Mouse (Mus musculus) liver, embryonic 14.5 days (tissue): ENCODE results near the gene Cyp4f37. TPM values are rescaled to one million over a fixed set of nuclear protein-coding genes. Genes with fewer than 3 reads are reported as not detected.

Experiments
- ATAC-seq: fragments of 200-750 bp; cut with Nextera tagmentation; 2 replicates; pipeline ENCODE4 v1.8.0; 2017; ENCODE audit warnings: moderate number of reproducible peaks, mild to moderate bottlenecking, moderate library complexity; ENCODE audit not compliant: insufficient read depth
- DNase-seq, 3 experiments: peaks; one replicate each; pipeline ENCODE4 v3.0.0-alpha.2; 2012 to 2013; ENCODE audit warnings: low read depth in 3 of 3, low spot score in 3 of 3
- H3K27ac ChIP-seq: fragments of 300-500 bp; sonication (generic); 2 replicates; pipeline ENCODE4 v1.5.1; 2014; ENCODE audit warnings: moderate library complexity, mild to moderate bottlenecking, control low read depth, inconsistent platforms
- H3K27me3 ChIP-seq: fragments of 300-500 bp; sonication (generic); 2 replicates; pipeline ENCODE4 v1.6.1; 2014; ENCODE audit warnings: mild to moderate bottlenecking, low read length, moderate library complexity; ENCODE audit not compliant: control insufficient read depth, insufficient read depth
- H3K36me3 ChIP-seq: fragments of 300-500 bp; sonication (generic); replicated peaks from 2 replicates; pipeline ENCODE4 v1.6.1; 2014; ENCODE audit warnings: low read depth; ENCODE audit not compliant: control insufficient read depth, insufficient read depth
- H3K4me1 ChIP-seq, 2 experiments: fragments of 200-500 bp in 1 of 2; fragments of 300-500 bp in 1 of 2; sonication (generic) in 1 of 2; replicated peaks; 2 replicates each; pipeline ENCODE4 v1.6.1; 2012 to 2014; ENCODE audit warnings: antibody characterized with exemption in 1 of 2, inconsistent platforms in 1 of 2, low read length in 1 of 2; ENCODE audit not compliant: control insufficient read depth in 2 of 2, insufficient read depth in 2 of 2
- H3K4me2 ChIP-seq: fragments of 300-500 bp; sonication (generic); 2 replicates; pipeline ENCODE4 v1.6.1; 2014; ENCODE audit warnings: low read depth, mild to moderate bottlenecking, control low read depth, moderate library complexity
- H3K4me3 ChIP-seq, 2 experiments: fragments of 200-500 bp in 1 of 2; fragments of 300-500 bp in 1 of 2; sonication (generic) in 1 of 2; 2 replicates each; pipeline ENCODE4 v1.5.1; 2012 to 2014; ENCODE audit warnings: low read depth in 2 of 2, low read length in 2 of 2, mild to moderate bottlenecking in 2 of 2, control low read depth in 1 of 2, inconsistent platforms in 1 of 2, moderate library complexity in 1 of 2; ENCODE audit not compliant: insufficient read depth in 1 of 2
- H3K9ac ChIP-seq: fragments of 300-500 bp; sonication (generic); replicated peaks from 2 replicates; pipeline ENCODE4 v1.6.1; 2014; ENCODE audit warnings: mild to moderate bottlenecking, control low read depth, moderate library complexity
- H3K9me3 ChIP-seq: fragments of 300-500 bp; sonication (generic); 2 replicates; pipeline ENCODE4 v1.6.1; 2016; ENCODE audit warnings: low read length, mixed read lengths; ENCODE audit not compliant: control insufficient read depth
- CTCF ChIP-seq: IDR thresholded peaks from 2 replicates; pipeline ENCODE4 v1.5.1; 2016; ENCODE audit warnings: antibody characterized with exemption, low read depth, control low read depth
- EP300 ChIP-seq: IDR thresholded peaks from 2 replicates; pipeline ENCODE4 v1.6.1; 2016; ENCODE audit warnings: antibody characterized with exemption, low read depth
- WGBS: fragments of 180-500 bp; shearing (Covaris S2); extraction: QIAGEN DNeasy Blood & Tissue Kit; methylation state at CpG from one replicate; pipeline ENCODE4 v1.1.7; 2014; ENCODE audit not compliant: insufficient replicate concordance; 5-methylcytosine and 5-hydroxymethylcytosine counted together
- polyA plus RNA-seq, 2 experiments: library from polyadenylated mRNA; depleted of rRNA in 1 of 2; stranded (reverse) in 1 of 2; unstranded in 1 of 2; fragments of >200 nt; fragmentation: Nextera tagmentation in 1 of 2; extraction: Ambion mirVana in 1 of 2; gene quantifications; 2 replicates each; pipeline versions ENCODE4 v1.2.1 to v1.2.3; 2012 to 2014

Cyp4f37 gene
- polyA plus RNA-seq, 2 experiments: not detected

- no peak overlapping the region for H3K4me2 ChIP-seq
- no peak overlapping the region for H3K4me3 ChIP-seq
- ATAC-seq (no peak), DNase-seq (no peak)
- TF ChIP-seq EP300 (no peak), CTCF (no peak)
- H3K9ac ChIP-seq: no peak overlapping the region
- WGBS: 37% methylated on average over 3 of the region's 3 CpGs
- no peak overlapping the region for H3K27ac ChIP-seq
- no peaks in the 10 kb centered on the region for H3K9me3 ChIP-seq
- no peaks in the 10 kb centered on the region for H3K4me1 ChIP-seq
- H3K27me3 ChIP-seq: no peaks in the 10 kb centered on the region
- no peaks in the 10 kb centered on the region for H3K36me3 ChIP-seq
Observed at GRCm38 (mm10) chr17:32657041-32657440, 35.9 kb downstream of the Cyp4f37 start.

- ATAC-seq (no peak), DNase-seq (no peak)
- Histone ChIP-seq H3K9ac (no peak overlapping the region), H3K4me1 (no peaks in the 10 kb centered on the region), H3K4me3 (no peak overlapping the region), H3K36me3 (no peaks in the 10 kb centered on the region), H3K27ac (no peak overlapping the region), H3K9me3 (no peaks in the 10 kb centered on the region), H3K4me2 (no peak overlapping the region), H3K27me3 (no peaks in the 10 kb centered on the region)
- WGBS: 46% methylated on average over 1 of the region's 1 CpGs
- no peak for TF ChIP-seq EP300
Observed at GRCm38 (mm10) chr17:32658246-32658645, 37.1 kb downstream of the Cyp4f37 start.

GRCm38 (mm10) chr17:32658712-32659111 lies 37.6 kb downstream of the Cyp4f37 start, which contains the start of gene Cyp4f40:
Cyp4f40 (plus strand) TSS chr17:32658900.
- no peak for DNase-seq
- ATAC-seq: no peak
- H3K4me2 ChIP-seq: no peak within 1 kb of the TSS
- no peaks in the 10 kb centered on the region for H3K27me3 ChIP-seq
- H3K4me3 ChIP-seq: no peak within 1 kb of the TSS
- no peak within 1 kb of the TSS for H3K9ac ChIP-seq
- H3K4me1 ChIP-seq: no peaks in the 10 kb centered on the region
- TF ChIP-seq CTCF: no peak
- no peak for TF ChIP-seq EP300
- H3K27ac ChIP-seq: no peak within 1 kb of the TSS
- H3K36me3 ChIP-seq: no peaks in the 10 kb centered on the region
- 49% methylated on average over 2 of the region's 2 CpGs for WGBS
- H3K9me3 ChIP-seq: no peaks in the 10 kb centered on the region

DNA sequence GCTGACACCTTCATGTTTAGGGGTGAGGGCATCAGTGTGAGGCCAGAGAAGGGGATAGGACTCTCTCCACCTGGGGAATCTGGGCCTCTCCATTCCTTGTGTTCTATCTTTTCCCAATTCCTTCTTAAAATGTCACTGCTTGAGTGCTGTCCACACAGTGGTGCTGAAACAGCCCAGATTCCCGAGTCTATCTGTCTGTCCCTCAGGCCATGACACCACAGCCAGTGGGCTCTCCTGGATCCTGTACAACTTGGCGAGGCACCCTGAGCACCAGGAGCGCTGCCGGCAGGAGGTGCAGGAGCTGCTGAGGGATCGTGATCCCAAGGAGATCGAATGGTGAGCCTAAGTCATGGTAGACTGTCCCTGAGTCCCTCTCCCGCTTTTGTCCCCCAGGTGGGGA lies 52.9 kb downstream of the Cyp4f37 start:
- TF ChIP-seq EP300 (no peak), CTCF (no peak)
- H3K4me1 ChIP-seq: no peaks in the 10 kb centered on the region
- 43% methylated on average over 7 of the region's 7 CpGs for WGBS
- no peak overlapping the region for H3K4me2 ChIP-seq
- no peak for ATAC-seq
- no peak for DNase-seq
- H3K9me3 ChIP-seq: no peaks in the 10 kb centered on the region
- no peaks in the 10 kb centered on the region for H3K27me3 ChIP-seq
- no peak overlapping the region for H3K4me3 ChIP-seq
- H3K36me3 ChIP-seq: no peaks in the 10 kb centered on the region
- H3K27ac ChIP-seq: no peak overlapping the region
- H3K9ac ChIP-seq: no peak overlapping the region

DNA sequence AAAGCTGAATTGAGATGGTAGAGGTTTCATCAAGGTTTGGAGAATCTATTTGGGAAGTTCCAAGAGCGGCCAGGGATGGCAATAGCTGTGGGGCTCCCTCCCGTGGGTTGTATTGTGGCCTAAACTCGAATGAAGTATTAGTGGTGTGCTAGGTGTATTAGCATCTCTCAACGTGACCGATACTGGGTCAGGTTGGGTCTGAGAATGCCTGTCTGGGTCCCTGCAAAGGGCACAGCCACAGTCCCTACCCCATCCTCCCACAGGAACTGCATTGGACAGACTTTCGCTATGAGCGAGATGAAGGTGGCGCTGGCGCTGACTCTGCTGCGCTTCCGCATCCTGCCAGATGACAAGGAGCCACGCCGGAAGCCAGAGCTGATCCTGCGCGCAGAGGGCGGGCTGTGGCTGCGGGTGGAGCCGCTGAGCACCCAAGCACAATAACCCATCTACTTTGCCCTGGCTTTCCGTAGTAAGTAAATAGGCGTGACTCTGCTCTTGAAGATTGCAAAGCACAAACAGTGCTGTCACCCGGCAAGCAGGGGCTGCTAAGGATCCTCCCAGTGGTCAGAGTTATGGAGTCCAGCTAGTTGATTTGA lies 55.0 kb downstream of the Cyp4f37 start:
- no peak overlapping the region for H3K9ac ChIP-seq
- DNase-seq: no peak
- 33% methylated on average over 21 of the region's 21 CpGs for WGBS

More for the DNA sequence above, 55.0 kb downstream of the Cyp4f37 start:
- no peaks in the 10 kb centered on the region for H3K36me3 ChIP-seq
- ATAC-seq: no peak
- no peak overlapping the region for H3K27ac ChIP-seq
- TF ChIP-seq CTCF (no peak), EP300 (no peak)
- H3K4me1 ChIP-seq: no peaks in the 10 kb centered on the region
- no peaks in the 10 kb centered on the region for H3K27me3 ChIP-seq
- no peak overlapping the region for H3K4me2 ChIP-seq
- H3K4me3 ChIP-seq: no peak overlapping the region
- no peaks in the 10 kb centered on the region for H3K9me3 ChIP-seq
